Mouse (Mus musculus) cerebral cortex, adult 2 months (tissue): ENCODE measurements around the gene Gm10134.

Experiments
- WGBS: fragments of 180-500 bp; shearing (Covaris S2); methylation state at CpG from one replicate; pipeline ENCODE4 v1.1.7; 2018; 5-methylcytosine and 5-hydroxymethylcytosine counted together

The Gm10134 gene

GRCm38 (mm10) chr2:28504676-28505075 lies 1.2 kb upstream of the Gm10134 start:
- 92% methylated on average over 13 of the region's 13 CpGs for WGBS

GRCm38 (mm10) chr2:28506291-28506690 lies 396 bp downstream of the Gm10134 start:
- 91% methylated on average over 6 of the region's 6 CpGs for WGBS

- WGBS = 52% methylated on average over 5 of the region's 5 CpGs
Observed at GRCm38 (mm10) chr2:28511600-28511999, 5.7 kb downstream of the Gm10134 start.

DNA sequence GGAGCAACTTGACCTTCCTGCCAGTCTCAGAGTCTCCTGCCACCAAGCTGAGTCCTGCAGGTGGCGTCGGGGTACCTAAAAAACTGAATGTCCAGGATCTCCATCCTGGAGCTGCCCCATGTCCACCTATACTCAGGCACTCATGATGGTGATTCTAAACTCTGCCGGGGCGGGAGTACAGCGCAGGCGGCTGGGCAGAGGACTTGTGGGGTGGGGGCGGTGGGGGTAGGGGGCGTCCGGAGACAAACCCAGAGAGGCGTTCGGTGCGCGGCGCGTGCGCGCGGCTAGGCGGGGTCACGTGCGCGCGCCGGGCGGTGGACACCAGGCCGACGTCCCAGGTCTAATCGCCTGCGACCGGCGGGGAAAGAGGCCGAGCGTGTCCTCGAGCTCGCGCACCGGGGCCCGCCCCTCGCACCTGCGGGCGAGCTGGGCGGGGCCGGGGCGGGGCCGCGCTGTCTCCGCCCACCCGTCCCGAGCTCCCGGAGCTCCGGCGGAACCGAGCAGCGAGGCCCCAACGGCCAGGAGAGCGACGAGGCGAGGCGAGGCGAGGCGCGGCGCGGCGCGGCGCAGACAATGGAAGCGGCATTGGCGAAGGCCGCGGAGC lies 7.0 kb downstream of the Gm10134 start, which contains the start of gene Ralgds:
Gene Ralgds, plus strand, starts transcription at position 328 of the 604 bp plus-strand sequence.
- 1% methylated on average over 65 of the region's 71 CpGs for WGBS

DNA sequence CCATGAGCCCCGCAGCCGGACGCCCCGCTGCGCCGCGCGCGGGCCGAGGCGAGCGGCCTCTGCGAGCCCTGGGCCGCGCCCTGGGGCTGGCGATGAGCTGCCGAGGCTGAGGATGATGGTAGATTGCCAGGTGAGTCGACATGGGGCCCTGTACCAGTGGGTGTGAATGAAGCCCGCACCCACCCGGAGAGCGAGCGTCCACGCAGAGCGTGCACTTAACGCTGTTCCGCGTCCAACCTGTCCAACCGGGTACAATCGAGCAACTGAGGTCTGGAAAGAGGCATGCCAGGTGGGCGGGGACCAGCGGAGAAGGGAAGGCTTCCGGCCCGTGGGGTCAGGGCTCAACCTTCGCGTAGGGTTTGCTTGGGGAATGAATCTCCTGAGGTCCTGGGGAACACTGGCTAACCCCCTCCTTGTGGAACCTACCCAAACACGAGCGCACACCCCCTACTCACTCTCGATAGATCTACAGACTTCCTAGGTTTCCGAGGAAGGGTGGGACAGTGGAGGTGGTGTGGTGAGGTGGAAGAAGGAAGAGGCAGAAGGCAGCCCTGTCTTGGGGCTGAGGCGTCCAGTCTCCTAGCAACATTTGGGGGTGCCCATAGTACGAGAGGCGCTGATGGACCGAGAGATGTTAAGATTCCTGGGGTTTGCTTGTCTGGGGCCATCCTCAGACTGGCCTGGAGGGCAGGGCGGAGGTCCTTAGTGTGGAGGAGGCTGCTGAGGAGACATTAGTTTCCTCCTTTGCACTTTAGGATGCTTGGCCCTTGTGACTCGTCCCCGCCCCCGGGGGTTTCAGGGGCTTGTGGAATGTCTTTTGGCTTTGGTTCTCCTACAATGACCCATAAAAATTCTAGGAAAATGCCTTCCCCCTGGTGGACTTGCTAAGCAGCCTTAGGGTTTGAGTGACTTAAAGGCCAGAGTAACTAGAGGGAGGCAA lies 7.8 kb downstream of the Gm10134 start:
- 5% methylated on average over 47 of the region's 47 CpGs for WGBS

DNA sequence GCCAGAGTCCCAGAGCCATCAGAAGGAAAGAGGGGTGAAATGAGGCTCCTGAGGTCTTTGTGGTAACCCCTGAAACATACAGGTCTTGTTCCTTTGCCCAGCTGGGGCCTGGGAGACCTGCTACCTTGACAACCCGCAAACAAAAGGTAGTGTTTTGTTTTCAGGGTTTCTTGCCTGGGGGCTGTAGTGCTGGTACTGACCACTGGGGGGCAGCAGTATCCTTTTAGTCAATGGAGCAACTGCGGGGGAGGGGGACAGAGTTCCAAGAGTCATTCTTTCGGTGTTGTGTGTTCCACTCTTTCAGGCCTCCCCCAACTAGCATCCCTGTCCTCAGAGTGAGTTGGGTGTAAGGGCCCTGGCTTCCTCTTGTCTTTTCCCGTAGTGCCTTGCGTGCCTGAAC lies 8.6 kb downstream of the Gm10134 start:
- 15% methylated on average over 5 of the region's 5 CpGs for WGBS

DNA sequence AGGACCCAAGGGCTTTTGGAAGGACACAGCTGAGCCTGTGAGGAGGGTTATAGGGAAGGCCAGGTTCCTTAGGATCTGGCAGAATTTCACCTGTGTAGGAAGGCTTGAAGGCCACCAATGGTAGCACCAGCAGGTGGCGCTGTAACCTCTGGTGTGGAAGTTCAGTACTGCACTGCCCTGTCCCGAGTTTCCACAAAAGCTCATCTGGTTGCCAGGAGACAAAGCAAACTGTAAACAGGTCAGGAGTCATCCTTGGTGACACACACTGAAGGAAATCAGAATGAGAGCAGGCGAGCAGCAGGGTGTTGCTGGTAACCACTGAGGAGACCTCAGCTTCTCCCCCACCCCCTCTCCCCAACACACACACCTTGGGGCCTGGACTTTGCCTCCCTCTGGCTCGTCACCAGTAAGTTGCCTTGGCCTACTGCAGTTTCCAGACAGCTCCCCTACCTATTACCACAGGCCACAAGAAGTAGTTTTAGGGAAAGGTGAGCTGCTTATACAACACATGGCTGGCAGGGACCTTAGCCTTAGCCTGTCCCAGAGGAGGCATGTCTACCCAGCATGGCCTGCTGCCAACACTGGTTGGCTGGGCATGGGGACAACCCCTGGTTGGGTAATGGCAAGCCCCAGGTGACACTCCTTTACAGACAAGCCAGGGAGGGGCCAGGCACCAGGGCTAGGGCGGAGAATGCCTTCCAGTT lies 11.5 kb downstream of the Gm10134 start:
- 44% methylated on average over 5 of the region's 5 CpGs for WGBS

DNA sequence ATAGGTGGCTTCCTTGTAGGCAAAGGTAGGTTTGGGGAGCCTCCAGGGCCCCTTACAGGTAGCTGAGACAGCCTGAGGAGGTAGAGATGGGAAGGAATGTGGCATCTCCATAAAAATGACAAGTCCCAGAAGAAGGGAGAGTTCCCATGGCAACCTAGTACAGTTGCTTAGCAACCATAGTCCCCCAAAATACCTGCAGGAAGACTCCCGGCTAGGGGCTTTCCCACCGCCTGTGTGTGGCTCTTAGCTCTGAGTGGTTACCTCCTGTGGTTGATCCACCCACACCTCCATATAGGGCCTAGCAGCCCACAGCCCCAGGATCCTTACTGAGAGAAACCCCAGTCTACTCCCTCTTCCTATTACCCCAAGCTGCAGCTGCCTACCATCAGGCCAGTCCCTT lies 12.3 kb downstream of the Gm10134 start:
- 47% methylated on average over 2 of the region's 2 CpGs for WGBS

DNA sequence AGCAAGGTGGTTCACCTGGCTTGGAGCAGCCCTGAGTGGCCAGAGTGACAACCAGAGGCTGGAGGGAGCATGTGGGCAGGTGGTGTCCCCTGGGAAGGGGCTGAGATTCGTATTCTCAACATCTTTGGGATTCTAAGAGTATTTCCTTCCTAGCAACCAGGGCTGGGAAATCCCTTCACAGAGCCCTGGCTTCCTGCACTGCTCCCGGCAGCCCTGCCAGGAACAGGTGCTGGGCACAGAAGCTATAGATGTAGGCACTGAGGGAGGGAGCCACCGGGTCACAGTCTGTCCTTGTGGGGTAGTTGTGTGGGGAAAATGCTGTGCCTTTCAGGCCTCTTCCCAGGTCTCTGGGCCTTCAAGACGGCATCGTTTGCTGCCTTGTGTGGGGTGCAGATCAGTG lies 14.7 kb downstream of the Gm10134 start:
- 38% methylated on average over 5 of the region's 5 CpGs for WGBS

DNA sequence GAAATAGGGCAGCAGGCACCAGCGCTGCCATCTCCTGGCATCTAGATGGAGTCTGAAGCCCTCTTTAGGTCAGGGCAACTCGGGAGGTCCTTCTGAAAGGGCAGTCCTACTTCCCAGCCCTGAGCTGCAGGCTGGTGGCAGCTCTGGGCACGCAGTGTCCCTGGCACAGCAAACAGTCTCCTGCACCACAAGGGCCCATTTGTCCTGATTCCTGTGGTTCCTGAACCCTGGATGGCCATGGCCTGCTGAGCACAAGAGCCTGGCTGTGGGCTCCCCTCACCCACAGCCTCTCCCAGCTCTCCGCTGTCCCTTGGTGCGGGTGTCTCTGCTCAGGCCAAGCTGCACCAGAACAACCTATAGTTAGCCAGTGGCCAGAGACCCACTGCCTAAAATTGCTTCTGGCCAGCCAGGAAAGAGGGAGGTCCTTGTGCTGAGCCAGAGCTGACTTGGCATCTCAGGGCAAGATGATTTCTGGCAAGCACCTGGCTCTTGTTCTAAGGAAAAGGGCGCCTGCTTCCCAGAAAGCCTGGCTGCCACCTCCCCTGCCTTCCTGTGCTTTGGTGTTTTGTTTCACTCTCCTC lies 15.8 kb downstream of the Gm10134 start:
- WGBS = 66% methylated on average over 6 of the region's 6 CpGs

GRCm38 (mm10) chr2:28522166-28522565 lies 16.3 kb downstream of the Gm10134 start:
- WGBS = 55% methylated on average over 4 of the region's 4 CpGs

- WGBS = 9% methylated on average over 5 of the region's 5 CpGs
Observed at GRCm38 (mm10) chr2:28523643-28524117, 17.8 kb downstream of the Gm10134 start.

- WGBS = 77% methylated on average over 10 of the region's 10 CpGs
Observed at GRCm38 (mm10) chr2:28524406-28524805, 18.5 kb downstream of the Gm10134 start.

DNA sequence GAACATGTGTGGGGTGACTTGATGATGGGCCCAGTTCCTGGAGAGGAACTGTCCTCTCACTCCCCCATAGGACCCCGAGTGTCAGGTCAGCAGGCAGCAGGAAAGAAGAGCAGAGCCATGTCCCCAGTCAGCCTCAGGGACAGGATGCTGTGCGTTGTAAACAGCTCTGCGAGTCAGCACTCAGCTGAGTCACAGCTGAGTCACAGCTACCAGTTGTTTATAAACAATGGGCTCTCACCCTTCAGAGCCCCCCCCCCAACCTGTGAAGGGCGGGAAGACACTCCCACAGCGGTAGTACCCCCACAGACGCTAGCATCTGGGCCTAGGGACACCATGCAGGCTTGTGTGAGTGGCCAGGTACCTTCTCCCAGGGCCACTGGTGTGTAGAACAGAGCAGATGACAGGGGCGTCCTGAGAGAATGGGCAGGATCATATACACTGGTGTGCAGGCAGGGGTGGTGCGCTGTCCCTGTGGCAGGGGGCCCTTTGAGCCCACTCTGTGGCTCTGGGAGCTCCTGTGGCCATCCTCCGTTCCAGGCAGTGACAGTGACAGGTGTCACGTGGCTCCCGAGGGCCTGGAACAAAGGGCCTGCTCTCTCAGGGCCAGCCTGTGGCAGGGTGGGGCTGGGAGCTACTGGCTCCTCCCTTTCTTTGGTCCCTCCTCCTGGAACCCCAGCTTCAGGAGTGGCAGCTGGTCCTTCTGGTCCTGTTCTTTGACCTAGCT lies 19.5 kb downstream of the Gm10134 start:
- 24% methylated on average over 11 of the region's 11 CpGs for WGBS

GRCm38 (mm10) chr2:28525943-28526876 lies 20.3 kb downstream of the Gm10134 start:
- WGBS = 40% methylated on average over 12 of the region's 12 CpGs

GRCm38 (mm10) chr2:28527436-28528353 lies 21.8 kb downstream of the Gm10134 start:
- WGBS = 84% methylated on average over 20 of the region's 20 CpGs

DNA sequence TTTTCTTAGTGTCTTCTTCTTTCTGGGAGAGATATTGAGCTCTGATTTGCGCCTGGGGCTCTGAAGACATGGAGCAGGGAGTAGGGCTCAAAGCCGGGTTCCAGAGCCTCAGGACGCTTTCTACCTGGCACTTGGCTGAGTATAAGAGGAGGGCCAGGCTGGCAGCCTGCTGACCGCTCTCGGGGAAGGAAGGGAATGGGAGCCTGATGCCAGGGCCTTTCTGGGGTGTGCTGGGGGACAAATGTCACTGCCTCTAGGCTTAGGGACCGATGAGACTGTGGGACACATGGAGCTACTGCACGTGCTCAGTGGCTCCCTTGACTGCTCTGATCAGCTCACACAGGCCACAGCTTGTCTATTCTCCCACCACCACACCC lies 22.4 kb downstream of the Gm10134 start:
- WGBS = 75% methylated on average over 7 of the region's 7 CpGs

GRCm38 (mm10) chr2:28529856-28530255 lies 24.0 kb downstream of the Gm10134 start:
- WGBS = 54% methylated on average over 4 of the region's 4 CpGs

GRCm38 (mm10) chr2:28530311-28530710 lies 24.4 kb downstream of the Gm10134 start:
- WGBS = 61% methylated on average over 7 of the region's 7 CpGs
